Mouse (Mus musculus): Measurements from ENCODE around the gene Mis18a. TPM values are rescaled to one million over a fixed set of nuclear protein-coding genes. Genes with fewer than 3 reads are reported as not detected.

Gene Mis18a
- polyA plus RNA-seq, 1 experiment from 2014 or later = 50.4 TPM

GRCm38 (mm10) chr16:90738092-90738956, 11.1 kb upstream of the Mis18a start, which contains the start of gene Mrap:
Mrap (plus strand) TSS chr16:90738207.
- no peak within 1 kb of the TSS for H3K27ac ChIP-seq (replicated peaks)
- H3K27me3 ChIP-seq = no peaks in the 10 kb centered on the region
- H3K4me3 ChIP-seq = no peak within 1 kb of the TSS
- H3K9ac ChIP-seq (replicated peaks) = no peak within 1 kb of the TSS
- H3K4me2 ChIP-seq (replicated peaks) = no peak within 1 kb of the TSS
- no peaks in the 10 kb centered on the region for H3K9me3 ChIP-seq
- no peak for ATAC-seq (replicated peaks)
- WGBS = 88% methylated on average over 26 of the region's 26 CpGs
- no peaks in the 10 kb centered on the region for H3K36me3 ChIP-seq
- no peaks in the 10 kb centered on the region for H3K4me1 ChIP-seq

GRCm38 (mm10) chr16:90736672-90737270, 9.6 kb upstream of the Mis18a start:
- H3K9ac ChIP-seq (replicated peaks) = no peak overlapping the region
- H3K27me3 ChIP-seq = no peaks in the 10 kb centered on the region
- no peaks in the 10 kb centered on the region for H3K4me1 ChIP-seq
- no peaks in the 10 kb centered on the region for H3K9me3 ChIP-seq
- no peak overlapping the region for H3K4me3 ChIP-seq
- H3K36me3 ChIP-seq = no peaks in the 10 kb centered on the region
- ATAC-seq (replicated peaks) = no peak
- WGBS = 77% methylated on average over 10 of the region's 10 CpGs
- H3K27ac ChIP-seq (replicated peaks) = no peak overlapping the region
- no peak overlapping the region for H3K4me2 ChIP-seq (replicated peaks)

- Histone ChIP-seq H3K4me3 (no peak overlapping the region), H3K9me3 (no peaks in the 10 kb centered on the region; the same call in 1 of the 2 replicates), H3K27me3 (no peaks in the 10 kb centered on the region), H3K4me2 (replicated peaks) (no peak overlapping the region), H3K4me1 (no peaks in the 10 kb centered on the region), H3K27ac (replicated peaks) (no peak overlapping the region), H3K36me3 (no peaks in the 10 kb centered on the region), H3K9ac (replicated peaks) (no peak overlapping the region)
- no peak for ATAC-seq (replicated peaks)
- WGBS = 74% methylated on average over 4 of the region's 4 CpGs
Measured at GRCm38 (mm10) chr16:90735611-90736010, 8.4 kb upstream of the Mis18a start.

- peak overlapping the region; percentile 69 for H3K9ac ChIP-seq (replicated peaks)
- no peak overlapping the region; the same call in 1 of the 2 replicates for H3K27ac ChIP-seq (replicated peaks)
- peaks cover 15% of the 10 kb centered on the region for H3K4me1 ChIP-seq
- H3K4me3 ChIP-seq = peak overlapping the region; percentile 91
- H3K27me3 ChIP-seq = no peaks in the 10 kb centered on the region
- no peaks in the 10 kb centered on the region; the same call in 1 of the 2 replicates for H3K9me3 ChIP-seq
- 5% methylated on average over 38 of the region's 38 CpGs for WGBS
- H3K36me3 ChIP-seq = no peaks in the 10 kb centered on the region
- peak overlapping the region; percentile 99 for H3K4me2 ChIP-seq (replicated peaks)
- peak; percentile 67; the same call in 1 of the 2 replicates for ATAC-seq (replicated peaks)
Measured at GRCm38 (mm10) chr16:90726600-90727227, 490 bp downstream of the Mis18a start.

- H3K27ac ChIP-seq (replicated peaks) = no peak overlapping the region
- H3K36me3 ChIP-seq = peaks cover 11% of the 10 kb centered on the region; the same call in 1 of the 2 replicates
- WGBS = 94% methylated on average over 4 of the region's 4 CpGs
- no peak overlapping the region for H3K4me3 ChIP-seq
- ATAC-seq (replicated peaks) = no peak
- no peak overlapping the region for H3K9ac ChIP-seq (replicated peaks)
- H3K4me1 ChIP-seq = peaks cover 15% of the 10 kb centered on the region
- no peaks in the 10 kb centered on the region for H3K9me3 ChIP-seq
- H3K27me3 ChIP-seq = no peaks in the 10 kb centered on the region
- no peak overlapping the region for H3K4me2 ChIP-seq (replicated peaks)
Measured at GRCm38 (mm10) chr16:90724051-90724450, 3.2 kb downstream of the Mis18a start.

GRCm38 (mm10) chr16:90710313-90710712, 16.9 kb downstream of the Mis18a start:
- ATAC-seq (replicated peaks) = no peak
- Histone ChIP-seq H3K4me2 (replicated peaks) (peak overlapping the region; percentile 49), H3K4me1 (peaks cover 40% of the 10 kb centered on the region), H3K27ac (replicated peaks) (peak overlapping the region; percentile 85), H3K9me3 (no peaks in the 10 kb centered on the region), H3K36me3 (no peaks in the 10 kb centered on the region), H3K4me3 (peak overlapping the region; percentile 30), H3K9ac (replicated peaks) (peak overlapping the region; percentile 29), H3K27me3 (no peaks in the 10 kb centered on the region)
- 71% methylated on average over 12 of the region's 12 CpGs for WGBS

- Histone ChIP-seq H3K27ac (replicated peaks) (peak overlapping the region; percentile 85), H3K9ac (replicated peaks) (peak overlapping the region; percentile 29), H3K27me3 (no peaks in the 10 kb centered on the region), H3K9me3 (no peaks in the 10 kb centered on the region), H3K4me2 (replicated peaks) (peak overlapping the region; percentile 49), H3K4me1 (peaks cover 40% of the 10 kb centered on the region), H3K36me3 (no peaks in the 10 kb centered on the region), H3K4me3 (peak overlapping the region; percentile 30)
- ATAC-seq (replicated peaks) = peak; percentile 90
- WGBS = 5% methylated on average over 17 of the region's 17 CpGs
Measured at GRCm38 (mm10) chr16:90709711-90710289, 17.4 kb downstream of the Mis18a start.

- Histone ChIP-seq H3K4me1 (peaks cover 25% of the 10 kb centered on the region), H3K9me3 (no peaks in the 10 kb centered on the region), H3K9ac (replicated peaks) (no peak overlapping the region), H3K27ac (replicated peaks) (no peak overlapping the region), H3K27me3 (no peaks in the 10 kb centered on the region), H3K4me2 (replicated peaks) (no peak overlapping the region), H3K36me3 (no peaks in the 10 kb centered on the region), H3K4me3 (no peak overlapping the region)
- 59% methylated on average over 3 of the region's 3 CpGs for WGBS
- no peak for ATAC-seq (replicated peaks)
Measured at GRCm38 (mm10) chr16:90706279-90706678, 20.9 kb downstream of the Mis18a start.

- WGBS = 90% methylated on average over 13 of the region's 13 CpGs
- peaks cover 6% of the 10 kb centered on the region for H3K4me1 ChIP-seq
- no peaks in the 10 kb centered on the region for H3K27me3 ChIP-seq
- H3K4me3 ChIP-seq = no peak overlapping the region
- no peak overlapping the region for H3K27ac ChIP-seq (replicated peaks)
- H3K9ac ChIP-seq (replicated peaks) = no peak overlapping the region
- H3K36me3 ChIP-seq = no peaks in the 10 kb centered on the region
- ATAC-seq (replicated peaks) = no peak
- no peaks in the 10 kb centered on the region for H3K9me3 ChIP-seq
- no peak overlapping the region for H3K4me2 ChIP-seq (replicated peaks)
Measured at GRCm38 (mm10) chr16:90704161-90704825, 22.9 kb downstream of the Mis18a start.

GRCm38 (mm10) chr16:90703646-90704045, 23.6 kb downstream of the Mis18a start:
- no peak overlapping the region for H3K27ac ChIP-seq (replicated peaks)
- no peaks in the 10 kb centered on the region for H3K4me1 ChIP-seq
- H3K36me3 ChIP-seq = no peaks in the 10 kb centered on the region
- H3K4me2 ChIP-seq (replicated peaks) = no peak overlapping the region
- H3K4me3 ChIP-seq = no peak overlapping the region
- H3K27me3 ChIP-seq = no peaks in the 10 kb centered on the region
- 46% methylated on average over 1 of the region's 1 CpGs for WGBS
- H3K9me3 ChIP-seq = no peaks in the 10 kb centered on the region
- no peak for ATAC-seq (replicated peaks)
- no peak overlapping the region for H3K9ac ChIP-seq (replicated peaks)

GRCm38 (mm10) chr16:90701541-90701940, 25.7 kb downstream of the Mis18a start:
- no peak overlapping the region for H3K27ac ChIP-seq (replicated peaks)
- no peak for ATAC-seq (replicated peaks)
- WGBS = 87% methylated on average over 2 of the region's 2 CpGs
- no peak overlapping the region for H3K4me3 ChIP-seq
- H3K27me3 ChIP-seq = no peaks in the 10 kb centered on the region
- H3K9ac ChIP-seq (replicated peaks) = no peak overlapping the region
- no peaks in the 10 kb centered on the region for H3K36me3 ChIP-seq
- no peaks in the 10 kb centered on the region for H3K9me3 ChIP-seq
- no peaks in the 10 kb centered on the region for H3K4me1 ChIP-seq
- no peak overlapping the region for H3K4me2 ChIP-seq (replicated peaks)

All from forebrain, embryonic 15.5 days (tissue).